Mouse (Mus musculus) gastrocnemius, postnatal 25 days (tissue): ENCODE results near the gene Tead1. TPM values are rescaled to one million over a fixed set of nuclear protein-coding genes. Genes with fewer than 3 reads are reported as not detected.

Experiments
- DNase-seq: peaks from one replicate; pipeline ENCODE4 v3.0.0; 2022
- long read RNA-seq, 2 experiments: library from polyadenylated mRNA; stranded (forward); transcript quantifications; one replicate each; pipeline ENCODE4 v2.0.0; 2021
- total RNA-seq, 2 experiments: library from RNA; stranded (reverse); gene quantifications; 1 replicate in 1 of 2; 2 replicates in 1 of 2; pipeline ENCODE4 v1.2.3; 2021

Tead1 gene
- 100 to 1,000 TPM; 159 to 210 TPM for total RNA-seq
- long read RNA-seq, experiment 1, partial matches to known transcripts: 0 of 19 reads
- long read RNA-seq, experiment 1, other reads (novel, unspliced or antisense): 19 of 19 reads
- long read RNA-seq, experiment 2, partial matches to known transcripts: 0 of 25 reads
- long read RNA-seq, experiment 2, other reads (novel, unspliced or antisense): 24 of 25 reads

DNA sequence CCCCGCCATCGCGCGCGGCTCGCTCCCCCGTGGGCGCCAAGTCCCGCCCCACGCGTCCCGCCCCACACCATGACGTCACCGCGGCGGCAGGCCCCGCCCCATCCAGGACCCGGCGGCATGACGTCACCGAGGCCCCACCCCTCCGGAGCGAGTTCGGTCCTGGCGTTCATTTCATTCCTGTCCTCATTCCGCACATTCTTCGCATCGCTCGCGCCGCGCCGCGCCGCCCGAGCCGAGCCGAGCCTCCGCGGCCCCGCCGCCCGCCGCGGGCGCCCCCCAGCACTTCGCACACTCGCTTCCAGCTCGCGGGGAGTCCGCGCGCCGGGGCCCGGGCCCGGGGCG, at the start of gene Tead1:
Tead1 (plus strand) TSS at position 148 of the 342 bp plus-strand sequence.
- peak; percentile 90 for DNase-seq

DNA sequence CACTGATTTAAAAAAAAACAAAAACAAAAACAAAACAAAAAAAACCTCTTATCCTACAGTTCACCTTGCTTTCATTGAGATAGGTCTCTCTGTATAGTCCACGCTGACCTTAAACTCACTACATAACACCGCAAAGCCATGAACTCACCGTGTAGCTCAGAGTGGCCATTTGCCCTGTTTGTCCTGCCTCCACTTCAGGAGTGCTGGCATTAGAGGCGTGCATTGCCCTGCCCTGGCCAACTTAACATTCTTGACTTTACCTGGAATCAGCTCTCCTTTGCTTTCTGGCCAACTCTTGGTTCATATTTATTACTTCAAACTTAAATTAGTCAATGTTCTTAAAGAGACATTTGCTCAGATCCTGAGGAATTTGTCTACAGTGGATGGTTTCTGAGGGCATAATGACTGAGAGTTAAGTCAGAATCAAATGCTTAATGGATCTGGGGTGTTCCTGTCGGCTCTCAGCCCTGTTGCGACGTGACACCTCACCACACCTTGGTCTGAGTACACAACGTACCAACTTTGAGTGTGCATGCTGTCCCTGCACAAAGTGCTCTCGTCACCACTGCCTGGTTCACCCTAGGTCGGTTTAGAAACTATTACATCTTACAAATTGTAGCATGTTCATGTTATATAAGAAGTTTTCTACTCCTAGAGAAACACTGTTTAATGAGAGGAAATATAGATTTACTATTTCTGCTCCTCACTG, 44.5 kb upstream of the Tead1 start:
- no peak for DNase-seq

- no peak for DNase-seq
Measured at GRCm38 (mm10) chr7:112635936-112636335, 43.2 kb upstream of the Tead1 start.

DNA sequence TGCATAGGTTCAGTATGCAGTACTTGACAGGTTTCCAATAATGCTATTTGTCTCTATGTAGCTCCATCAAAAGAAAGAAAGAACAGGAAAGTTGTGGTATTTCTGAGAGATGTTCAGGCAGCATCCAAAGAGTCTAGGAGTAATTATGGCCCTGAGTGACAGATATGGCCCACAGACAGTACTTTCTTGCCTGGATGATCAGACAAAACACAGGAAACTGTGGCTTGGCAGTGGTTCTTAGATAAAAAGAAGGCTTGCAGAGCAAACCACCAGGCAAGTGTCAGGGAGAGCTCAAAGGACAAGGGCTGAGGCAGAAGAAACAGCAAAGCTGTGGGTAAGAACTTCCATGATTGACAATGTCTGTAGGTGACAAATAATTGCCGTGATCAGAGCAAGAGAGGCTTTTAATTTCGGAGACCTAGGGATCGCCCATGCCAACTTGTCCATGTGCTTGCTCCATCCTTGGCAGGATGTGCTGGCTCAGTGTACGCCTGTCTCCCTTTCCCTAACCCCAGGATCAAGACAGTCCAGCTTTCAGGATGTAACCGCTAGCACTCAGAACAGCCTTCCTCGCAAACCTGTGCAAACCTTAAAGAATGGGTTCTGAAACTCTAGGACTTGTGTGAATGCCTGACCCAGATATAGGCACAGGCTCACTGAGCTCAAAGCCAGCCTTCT, 35.1 kb upstream of the Tead1 start:
- no peak for DNase-seq

DNA sequence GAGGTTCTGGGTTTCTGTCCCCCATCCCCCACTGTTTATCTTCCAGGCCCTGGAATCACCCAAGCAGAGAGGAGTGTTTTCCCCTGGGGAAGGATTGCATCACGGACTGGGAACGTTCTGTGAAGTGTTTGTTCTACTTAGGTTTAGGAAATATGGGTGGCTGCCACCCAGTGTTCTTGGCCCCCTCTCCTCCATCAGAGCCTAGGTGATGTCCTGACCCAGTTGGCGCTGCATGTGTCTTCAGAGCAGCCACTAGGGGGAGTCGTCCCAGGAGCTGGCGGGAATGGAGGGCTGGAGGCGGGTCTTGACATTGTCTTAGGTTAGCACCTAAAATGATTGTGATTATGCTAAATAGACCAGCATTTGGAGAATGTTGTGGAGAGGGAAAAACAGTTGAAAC, 34.4 kb upstream of the Tead1 start:
- peak; percentile 41 for DNase-seq

DNA sequence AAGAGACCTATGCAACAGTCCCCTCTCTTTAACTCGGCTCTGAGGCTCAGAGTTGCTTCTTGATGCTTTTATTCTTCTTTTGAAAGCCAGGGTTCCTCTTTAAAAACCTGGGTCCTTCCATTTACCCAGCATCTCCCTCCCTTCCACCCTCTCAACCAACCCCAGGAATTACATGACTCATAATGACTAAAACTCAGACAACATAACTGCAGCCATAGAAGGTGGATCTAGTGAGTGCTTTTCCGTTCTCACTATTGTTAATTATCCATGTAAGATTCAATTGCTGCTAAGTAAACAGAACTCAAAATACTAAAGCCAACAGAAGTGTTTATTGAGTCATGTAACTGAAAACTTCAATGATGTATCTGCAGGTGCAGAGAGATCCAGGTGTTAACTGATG, 33.4 kb upstream of the Tead1 start:
- no peak for DNase-seq

DNA sequence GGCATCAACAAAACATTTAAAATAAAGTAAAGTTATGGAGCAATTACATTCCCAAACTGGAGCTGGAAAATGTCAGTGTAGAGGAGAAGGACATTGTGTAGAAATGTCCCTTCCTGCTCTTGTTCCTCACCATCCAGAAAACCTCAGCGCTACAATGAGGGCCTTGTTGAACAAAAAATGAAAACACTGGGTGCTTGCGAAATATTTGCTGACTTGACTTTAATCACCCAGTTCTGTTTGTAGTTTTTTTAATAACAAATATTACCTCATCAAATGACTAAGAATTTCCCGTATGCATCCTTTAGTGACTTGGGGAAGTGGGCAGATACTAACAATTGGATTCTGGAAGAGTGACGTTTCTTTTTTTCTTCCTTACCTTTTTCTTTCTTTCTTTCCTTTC, 31.7 kb upstream of the Tead1 start:
- no peak for DNase-seq

DNA sequence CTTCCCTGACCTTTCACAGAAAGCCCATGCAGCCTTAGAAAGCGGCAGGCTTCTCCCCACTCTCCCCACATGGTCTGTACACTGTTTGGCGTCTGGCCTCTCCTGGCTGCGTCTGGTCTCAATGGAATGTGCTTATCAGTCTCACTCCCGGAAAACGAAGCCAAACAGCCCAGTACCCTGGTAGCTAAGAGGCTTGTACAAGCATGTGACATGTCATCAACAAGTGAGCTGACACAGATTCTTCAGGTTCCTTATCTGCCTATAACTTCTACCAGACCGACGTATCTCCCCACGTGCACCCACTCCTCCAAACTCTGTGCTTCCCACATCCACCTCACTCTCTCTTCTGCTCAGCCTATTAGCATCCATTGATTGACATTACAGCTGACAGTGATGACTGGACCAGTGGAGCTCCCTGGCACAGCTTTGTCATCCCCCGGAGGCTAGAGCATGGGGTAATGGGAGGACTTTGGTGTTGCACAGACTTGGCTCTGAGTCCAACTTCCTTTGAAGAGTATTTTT, 22.9 kb upstream of the Tead1 start:
- DNase-seq: peak; percentile 39

DNA sequence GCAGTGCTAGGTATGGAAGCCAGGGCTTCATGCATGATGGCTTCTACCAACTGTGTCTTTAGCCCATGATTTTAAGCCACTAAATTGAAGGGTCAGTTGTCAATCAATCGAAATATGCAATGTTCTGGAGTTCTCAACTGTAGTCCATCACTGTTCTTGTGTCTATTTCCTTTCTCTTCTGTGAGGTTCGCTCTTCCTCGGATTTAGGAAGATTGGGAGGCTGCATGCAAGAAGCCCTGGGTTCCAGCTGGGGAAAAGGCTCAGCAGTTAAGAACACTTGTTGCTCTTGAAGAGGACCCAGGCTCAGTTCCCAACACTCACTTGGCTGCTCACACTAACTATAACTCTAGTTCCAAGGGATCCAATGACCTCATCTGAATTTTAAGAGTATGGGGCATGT, 20.2 kb upstream of the Tead1 start:
- DNase-seq: no peak

- DNase-seq: no peak
Measured at GRCm38 (mm10) chr7:112659816-112660215, 19.3 kb upstream of the Tead1 start.

DNA sequence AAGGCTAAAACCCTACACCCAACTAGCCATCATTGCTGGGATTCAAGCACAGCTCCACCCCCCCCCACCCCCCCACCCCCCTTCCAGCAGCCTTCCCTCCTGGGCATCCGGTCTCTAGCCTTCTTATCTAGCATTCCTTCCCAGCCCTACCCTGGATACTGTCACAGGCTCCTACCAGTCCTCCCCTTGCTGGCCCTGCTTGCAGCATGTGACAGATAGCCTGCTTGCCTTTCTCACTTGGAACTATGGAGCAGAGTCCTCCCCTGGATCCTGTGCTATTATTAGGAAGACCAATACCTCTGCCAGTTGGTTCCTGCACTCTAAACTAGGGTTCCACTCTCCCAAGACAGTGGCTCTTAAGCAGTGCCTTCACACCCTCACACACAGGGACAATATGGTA, 18.8 kb upstream of the Tead1 start:
- DNase-seq: no peak

DNA sequence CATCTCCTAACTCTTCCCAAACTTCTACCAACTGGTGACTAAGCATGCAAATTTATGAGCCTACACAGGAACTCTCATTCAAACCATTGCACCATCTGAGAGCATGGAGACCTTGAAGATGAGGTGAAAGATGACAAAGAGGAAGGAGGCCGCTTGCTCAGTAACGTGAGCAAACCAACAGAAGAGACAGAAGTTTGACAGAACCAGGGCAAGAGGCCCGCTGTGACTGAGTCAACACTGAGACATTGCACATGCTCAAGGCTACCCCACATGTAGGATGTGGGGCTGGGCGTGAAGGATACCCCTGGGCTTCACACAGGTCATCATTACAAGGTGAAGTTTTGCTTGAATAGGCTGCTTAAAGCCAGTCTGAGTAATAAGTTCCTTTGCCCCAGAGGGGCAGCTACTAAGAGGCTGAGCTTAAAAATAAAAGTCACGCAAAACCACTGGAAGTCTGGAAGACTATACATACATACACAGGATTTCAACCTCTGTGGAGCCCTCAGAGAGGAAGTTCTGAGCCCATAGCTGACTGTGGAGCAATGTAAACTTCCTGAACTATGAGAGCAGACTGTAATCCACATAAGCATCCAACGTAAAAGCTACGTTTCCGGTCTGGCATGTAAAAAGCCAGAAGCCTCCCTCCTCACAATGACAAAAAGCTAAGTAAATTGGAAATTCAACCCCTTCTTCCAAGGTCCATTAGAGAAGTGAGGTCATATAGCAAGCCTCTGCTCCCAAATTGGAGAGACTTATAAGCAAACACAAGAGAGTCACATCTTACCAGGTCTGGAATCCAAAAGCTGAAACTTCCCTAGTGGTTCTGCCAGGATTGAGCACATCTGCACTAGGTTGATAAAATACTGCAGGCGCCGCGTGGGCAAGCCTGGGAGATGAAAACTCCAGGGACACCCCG, 16.5 kb upstream of the Tead1 start:
- no peak for DNase-seq

GRCm38 (mm10) chr7:112663314-112663966, 15.7 kb upstream of the Tead1 start:
- peak; percentile 24 for DNase-seq

- no peak for DNase-seq
Measured at GRCm38 (mm10) chr7:112669993-112670392, 9.1 kb upstream of the Tead1 start.

DNA sequence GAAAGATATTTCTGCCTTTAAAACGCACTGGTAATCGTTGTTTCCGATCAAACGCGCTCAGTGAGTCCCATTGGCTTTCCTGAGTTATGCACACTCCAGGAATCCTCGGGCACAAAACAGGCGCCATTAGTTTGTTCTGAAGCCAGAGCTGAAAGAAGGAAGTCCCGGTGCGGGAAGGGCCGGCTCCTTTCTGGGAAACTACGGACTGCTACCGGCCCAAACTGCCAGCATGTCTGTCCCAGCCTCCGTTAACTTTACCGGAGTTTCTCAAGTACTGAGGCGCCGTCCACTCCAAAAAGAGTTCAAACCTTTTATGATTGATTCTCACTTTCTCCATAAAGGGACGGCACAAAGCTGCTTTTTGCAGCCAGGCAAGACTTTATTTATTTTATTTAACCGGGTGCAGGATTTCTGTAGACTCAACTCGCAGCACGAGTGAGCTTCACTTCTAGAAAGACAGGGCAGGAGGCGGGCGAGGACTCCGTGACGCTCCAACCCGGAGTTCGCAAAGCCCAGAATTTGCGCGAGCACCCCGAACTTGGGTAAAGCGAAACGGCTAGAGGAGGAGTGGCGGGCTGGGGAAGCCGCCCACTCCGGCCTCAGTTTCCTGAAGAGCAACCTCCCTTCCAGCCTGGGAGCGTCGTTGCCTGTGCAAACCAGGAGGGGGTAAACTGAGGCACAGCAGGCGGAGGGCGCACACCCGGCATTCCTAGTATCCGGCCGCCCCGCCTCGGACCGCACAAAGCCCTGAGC, 524 bp upstream of the Tead1 start:
- peak; percentile 37 for DNase-seq

GRCm38 (mm10) chr7:112679513-112680245, 561 bp downstream of the Tead1 start:
- DNase-seq: peak; percentile 65

DNA sequence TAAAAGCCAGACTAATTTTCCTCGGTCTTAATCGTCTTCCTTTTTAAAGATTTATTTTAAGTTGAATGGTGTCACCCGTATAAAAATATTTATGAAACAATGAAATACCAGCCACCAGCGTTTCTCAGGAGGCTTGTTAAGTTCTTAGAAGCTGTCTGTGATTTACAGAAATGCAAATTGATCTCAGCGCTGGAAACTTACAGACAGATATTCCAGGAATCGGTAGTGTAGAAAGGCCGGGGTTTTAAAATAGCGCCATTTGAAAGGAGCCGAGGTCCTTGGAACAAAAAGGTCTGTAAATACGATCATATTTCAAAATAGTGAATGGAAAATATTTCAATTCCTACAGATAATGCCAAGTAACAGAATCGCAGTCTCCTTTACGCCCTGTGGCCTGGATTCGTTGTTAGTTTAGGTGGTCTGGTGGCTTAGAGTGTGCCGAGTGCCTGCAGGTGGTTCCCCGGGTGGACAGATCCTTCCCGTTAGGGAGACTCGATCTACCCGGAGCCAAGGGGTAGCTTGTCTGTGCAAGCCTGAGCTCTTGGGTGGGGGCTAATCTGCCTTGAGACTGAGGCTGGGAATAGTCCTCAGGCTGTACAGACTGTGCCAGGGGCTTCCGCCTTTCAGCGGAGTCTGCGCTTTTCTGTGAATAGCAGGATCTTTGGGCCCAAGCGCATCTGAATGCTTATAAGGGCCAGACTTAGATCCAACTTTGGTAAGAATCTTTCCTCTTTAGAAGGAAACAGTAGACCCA, 1.6 kb downstream of the Tead1 start:
- peak; percentile 20 for DNase-seq

DNA sequence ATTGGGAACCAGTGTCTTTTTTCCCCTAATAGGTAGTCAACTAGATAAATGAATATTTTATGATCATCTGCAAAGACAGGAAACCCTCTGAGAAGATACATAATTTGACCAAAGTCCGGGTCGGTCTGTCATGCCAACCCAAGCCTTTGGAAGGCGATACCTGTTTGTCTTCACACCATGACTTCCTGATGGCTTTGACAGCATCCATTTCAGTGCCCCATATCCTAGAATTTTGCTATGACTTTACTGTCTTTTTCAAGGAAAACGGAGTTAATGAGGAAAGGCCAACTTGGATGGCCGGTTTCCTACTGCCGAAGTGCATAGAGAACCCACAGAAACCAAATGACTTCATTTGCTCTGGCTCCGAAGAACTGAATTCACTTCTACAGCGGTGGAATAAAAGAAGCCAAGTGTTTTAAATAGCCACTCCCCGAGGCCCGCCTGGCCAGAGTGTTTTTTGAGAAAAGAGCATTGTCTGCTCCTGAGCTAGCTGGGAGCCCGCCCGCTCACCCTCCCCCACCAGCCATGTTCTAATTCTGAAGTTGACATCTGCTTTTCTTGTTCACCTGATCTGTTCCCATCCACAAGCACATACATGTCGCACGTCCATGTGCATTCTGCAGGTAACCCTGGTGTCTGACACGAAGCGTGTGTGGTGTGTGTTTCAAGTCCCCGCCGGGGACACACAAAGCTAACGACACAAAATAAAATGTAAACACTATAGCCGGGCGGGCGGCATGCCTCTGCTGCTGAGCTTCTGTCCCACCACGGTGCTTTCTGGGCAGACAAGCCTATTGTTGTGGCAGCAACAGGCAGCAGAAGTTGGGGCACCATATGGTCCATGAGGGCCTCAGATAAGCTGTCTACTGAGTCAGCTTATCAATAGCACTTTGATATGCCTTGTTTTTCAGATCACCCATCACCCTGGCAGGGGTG, 5.8 kb downstream of the Tead1 start:
- peak; percentile 34 for DNase-seq
